Mouse (Mus musculus) WW6 (cell line): ENCODE results near the gene Atp6v1d.
A peak's percentile ranks its signal among the peaks of the same experiment; 100 is the strongest.

Source experiments
- DNase-seq: peaks from one replicate; pipeline ENCODE4 v3.0.0-alpha.2; 2013; ENCODE audit warnings: low read depth, low spot score

Atp6v1d gene

GRCm38 (mm10) chr12:78861496-78862253, at the start of gene Atp6v1d, which contains the start of gene Eif2s1:
Atp6v1d (minus strand) TSS chr12:78861638.
Eif2s1 (plus strand) TSS chr12:78861819.
- DNase-seq: peak; percentile 96

- DNase-seq: no peak
Observed at GRCm38 (mm10) chr12:78910684-78911461, 49.4 kb upstream of the Atp6v1d start.

- DNase-seq: no peak
Observed at GRCm38 (mm10) chr12:78908081-78908605, 46.7 kb upstream of the Atp6v1d start.

GRCm38 (mm10) chr12:78906707-78907162, 45.3 kb upstream of the Atp6v1d start, which contains the start of gene Plek2:
Plek2 (minus strand) TSS chr12:78906964.
- no peak for DNase-seq

GRCm38 (mm10) chr12:78904499-78904898, 43.1 kb upstream of the Atp6v1d start:
- DNase-seq: no peak

- DNase-seq: no peak
Observed at GRCm38 (mm10) chr12:78903313-78903712, 41.9 kb upstream of the Atp6v1d start.

GRCm38 (mm10) chr12:78901467-78901866, 40.0 kb upstream of the Atp6v1d start:
- no peak for DNase-seq

- no peak for DNase-seq
Observed at GRCm38 (mm10) chr12:78897861-78898260, 36.4 kb upstream of the Atp6v1d start.

GRCm38 (mm10) chr12:78891149-78891548, 29.7 kb upstream of the Atp6v1d start:
- DNase-seq: no peak

GRCm38 (mm10) chr12:78890062-78890461, 28.6 kb upstream of the Atp6v1d start:
- DNase-seq: no peak

- DNase-seq: peak; percentile 13
Observed at GRCm38 (mm10) chr12:78874581-78874980, 13.1 kb upstream of the Atp6v1d start.

- no peak for DNase-seq
Observed at GRCm38 (mm10) chr12:78868115-78868514, 6.7 kb upstream of the Atp6v1d start.

- DNase-seq: peak; percentile 9
Observed at GRCm38 (mm10) chr12:78865434-78865833, 4.0 kb upstream of the Atp6v1d start.

- DNase-seq: no peak
Observed at GRCm38 (mm10) chr12:78862254-78862730, 854 bp upstream of the Atp6v1d start.

GRCm38 (mm10) chr12:78860921-78861495, 430 bp downstream of the Atp6v1d start:
- DNase-seq: peak; percentile 11

- no peak for DNase-seq
Observed at GRCm38 (mm10) chr12:78848246-78848645, 13.2 kb downstream of the Atp6v1d start.

GRCm38 (mm10) chr12:78842429-78842828, 19.0 kb downstream of the Atp6v1d start:
- DNase-seq: no peak

- no peak for DNase-seq
Observed at GRCm38 (mm10) chr12:78839906-78840305, 21.5 kb downstream of the Atp6v1d start.

GRCm38 (mm10) chr12:78834496-78834895, 26.9 kb downstream of the Atp6v1d start:
- no peak for DNase-seq

GRCm38 (mm10) chr12:78814437-78814836, 47.0 kb downstream of the Atp6v1d start:
- no peak for DNase-seq

- no peak for DNase-seq
Observed at GRCm38 (mm10) chr12:78801836-78802235, 59.6 kb downstream of the Atp6v1d start.

- DNase-seq: no peak
Observed at GRCm38 (mm10) chr12:78800036-78800435, 61.4 kb downstream of the Atp6v1d start.
